Mouse (Mus musculus) limb, embryonic 13.5 days (tissue): ENCODE results near the gene Apoa5. TPM values are rescaled to one million over a fixed set of nuclear protein-coding genes. Genes with fewer than 3 reads are reported as not detected.
A peak's percentile ranks its signal among the peaks of the same experiment; 100 is the strongest.

ENCODE experiments used
- ATAC-seq: fragments of 200-750 bp; cut with Nextera tagmentation; 2 replicates; pipeline ENCODE4 v1.8.0; 2017; ENCODE audit warnings: low read depth, moderate number of reproducible peaks, moderate TSS enrichment; ENCODE audit not compliant: low FRiP score
- H3K27ac ChIP-seq: fragments of 300-500 bp; sonication (generic); 2 replicates; pipeline ENCODE4 v1.5.1; 2015; ENCODE audit warnings: inconsistent platforms, mild to moderate bottlenecking, moderate library complexity
- H3K27me3 ChIP-seq: fragments of 300-500 bp; sonication (generic); 2 replicates; pipeline ENCODE4 v1.6.1; 2015; ENCODE audit warnings: mild to moderate bottlenecking, inconsistent platforms
- H3K36me3 ChIP-seq: fragments of 300-500 bp; sonication (generic); 2 replicates; pipeline ENCODE4 v1.6.1; 2015; ENCODE audit warnings: inconsistent platforms, mild to moderate bottlenecking, moderate library complexity
- H3K4me1 ChIP-seq: fragments of 300-500 bp; sonication (generic); 2 replicates; pipeline ENCODE4 v1.6.1; 2015; ENCODE audit warnings: inconsistent platforms
- H3K4me2 ChIP-seq: fragments of 300-500 bp; sonication (generic); replicated peaks from 2 replicates; pipeline ENCODE4 v1.6.1; 2015; ENCODE audit warnings: inconsistent platforms, mild to moderate bottlenecking, moderate library complexity
- H3K4me3 ChIP-seq: fragments of 300-500 bp; sonication (generic); 2 replicates; pipeline ENCODE4 v1.5.1; 2015; ENCODE audit warnings: moderate library complexity, mild to moderate bottlenecking, inconsistent platforms
- H3K9ac ChIP-seq: fragments of 300-500 bp; sonication (generic); 2 replicates; pipeline ENCODE4 v1.6.1; 2015; ENCODE audit warnings: mild to moderate bottlenecking, inconsistent platforms
- H3K9me3 ChIP-seq: fragments of 300-500 bp; sonication (generic); 2 replicates; pipeline ENCODE4 v1.6.1; 2016; ENCODE audit warnings: inconsistent platforms
- WGBS: fragments of 180-500 bp; shearing (Covaris S2); methylation state at CpG from one replicate; pipeline ENCODE4 v1.1.7; 2015; 5-methylcytosine and 5-hydroxymethylcytosine counted together
- polyA plus RNA-seq: library from polyadenylated mRNA; unstranded; fragments of >200 nt; fragmentation: Nextera tagmentation; extraction: Ambion mirVana; gene quantifications from 2 replicates; pipeline ENCODE4 v1.2.1, GENCODE M21; 2015

Apoa5 gene
- polyA plus RNA-seq, 1 experiment from 2014 or later, result not detected

DNA sequence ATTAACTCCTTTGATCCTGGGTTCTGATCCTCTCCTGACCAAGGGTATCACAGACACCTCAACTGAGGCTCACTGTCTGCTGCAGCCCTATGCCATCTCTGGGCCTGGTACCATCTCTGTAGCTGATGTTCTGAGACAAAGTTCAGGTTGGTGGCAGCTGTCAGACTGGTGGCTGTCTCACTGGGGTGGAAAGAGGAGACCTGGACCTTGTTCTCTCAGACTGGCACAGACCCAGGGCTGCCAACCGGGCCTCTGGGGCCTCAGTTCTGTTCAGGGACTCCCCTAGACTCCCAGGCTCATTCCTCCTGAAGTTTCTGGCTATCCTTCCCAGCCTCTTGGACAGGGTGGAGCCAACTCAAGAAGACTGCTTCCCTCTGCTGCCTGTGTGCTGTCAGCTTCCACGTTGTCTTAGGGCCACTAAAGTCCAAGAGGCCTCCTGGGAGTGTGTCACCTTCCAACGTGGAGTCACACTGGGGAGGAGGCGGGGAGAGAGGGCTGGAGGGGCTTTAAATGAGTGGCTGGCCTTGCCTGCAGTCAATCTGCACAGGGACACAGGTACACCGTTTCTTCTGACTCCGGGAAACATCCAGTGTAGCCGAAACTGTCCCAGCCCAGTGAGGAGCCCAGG, 27.8 kb upstream of the Apoa5 start, which contains the start of gene Apoa4:
Gene Apoa4 (plus strand): TSS at position 171 of the 628 bp plus-strand sequence.
- Histone ChIP-seq H3K36me3 (no peaks in the 10 kb centered on the region), H3K9ac (no peak within 1 kb of the TSS), H3K4me3 (no peak within 1 kb of the TSS), H3K27ac (no peak within 1 kb of the TSS), H3K4me1 (no peaks in the 10 kb centered on the region), H3K9me3 (no peaks in the 10 kb centered on the region), H3K27me3 (no peaks in the 10 kb centered on the region), H3K4me2 (no peak within 1 kb of the TSS)
- 68% methylated on average over 7 of the region's 7 CpGs for WGBS
- no peak for ATAC-seq

DNA sequence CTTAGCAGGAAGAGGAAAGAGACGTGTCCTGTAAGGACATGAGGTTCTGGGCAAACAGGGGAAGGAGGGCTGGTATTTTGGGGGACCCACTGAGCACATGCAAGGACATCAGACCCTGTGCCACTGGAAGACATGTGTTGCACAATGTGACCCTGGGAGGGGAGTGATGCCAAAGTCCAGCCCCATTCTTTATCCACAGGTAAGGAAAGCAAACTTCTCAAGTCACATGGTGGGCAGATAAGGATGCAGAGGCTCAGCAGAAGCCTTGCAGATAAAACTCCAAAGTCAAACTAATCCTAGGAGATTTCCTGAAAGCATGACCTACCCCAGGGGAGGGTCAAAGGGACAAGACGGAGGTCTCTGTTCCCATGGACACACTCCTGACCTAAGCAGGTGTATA, 26.6 kb upstream of the Apoa5 start:
- Histone ChIP-seq H3K4me3 (no peak overlapping the region), H3K4me2 (no peak overlapping the region), H3K9me3 (no peaks in the 10 kb centered on the region), H3K4me1 (no peaks in the 10 kb centered on the region), H3K36me3 (no peaks in the 10 kb centered on the region), H3K27ac (no peak overlapping the region), H3K9ac (no peak overlapping the region), H3K27me3 (no peaks in the 10 kb centered on the region)
- no peak for ATAC-seq
- 77% methylated on average over 2 of the region's 2 CpGs for WGBS

DNA sequence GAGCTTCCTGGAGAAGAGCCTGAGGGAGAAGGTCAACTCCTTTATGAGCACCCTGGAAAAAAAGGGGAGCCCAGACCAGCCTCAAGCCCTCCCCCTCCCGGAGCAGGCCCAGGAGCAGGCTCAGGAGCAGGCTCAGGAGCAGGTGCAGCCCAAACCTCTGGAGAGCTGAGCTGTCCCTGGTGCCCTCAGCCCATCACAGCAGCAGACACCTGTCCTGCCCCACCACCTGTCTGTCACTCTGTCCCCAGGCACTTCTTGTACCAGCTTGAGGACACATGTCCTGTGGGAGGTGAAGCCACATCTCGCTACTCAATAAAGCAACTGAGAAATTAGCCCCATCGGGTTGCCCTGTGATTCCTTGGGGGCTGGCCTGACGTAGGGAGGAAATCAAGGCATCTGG, 25.3 kb upstream of the Apoa5 start:
- no peaks in the 10 kb centered on the region for H3K36me3 ChIP-seq
- 57% methylated on average over 4 of the region's 4 CpGs for WGBS
- no peak overlapping the region for H3K9ac ChIP-seq
- ATAC-seq, result no peak
- H3K27me3 ChIP-seq, result no peaks in the 10 kb centered on the region
- H3K27ac ChIP-seq, result no peak overlapping the region
- no peaks in the 10 kb centered on the region for H3K9me3 ChIP-seq
- no peak overlapping the region for H3K4me3 ChIP-seq
- no peaks in the 10 kb centered on the region for H3K4me1 ChIP-seq
- H3K4me2 ChIP-seq, result no peak overlapping the region

DNA sequence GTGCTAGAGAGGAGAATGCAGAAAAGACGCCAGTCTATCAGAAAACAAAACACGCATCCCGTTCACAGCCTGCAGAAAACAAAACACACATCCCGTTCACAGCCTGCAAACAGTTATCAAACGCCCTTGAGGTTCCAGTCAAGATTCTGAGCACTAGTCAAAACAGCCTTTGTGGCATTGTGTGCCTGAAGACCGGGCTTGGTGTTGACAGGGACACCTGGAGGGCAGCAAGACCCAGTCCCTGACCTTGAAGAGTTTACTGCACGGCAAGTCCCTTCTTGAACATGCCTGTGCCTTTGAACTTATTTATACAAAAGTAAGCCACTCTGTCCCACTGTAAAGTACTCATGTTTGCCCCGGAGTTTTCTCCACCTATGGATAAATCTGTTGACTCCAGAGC, 24.8 kb upstream of the Apoa5 start:
- 53% methylated on average over 8 of the region's 8 CpGs for WGBS
- ATAC-seq, result no peak
- Histone ChIP-seq H3K4me2 (no peak overlapping the region), H3K27me3 (no peaks in the 10 kb centered on the region), H3K4me1 (no peaks in the 10 kb centered on the region), H3K4me3 (no peak overlapping the region), H3K9ac (no peak overlapping the region), H3K9me3 (no peaks in the 10 kb centered on the region), H3K36me3 (no peaks in the 10 kb centered on the region), H3K27ac (no peak overlapping the region)

DNA sequence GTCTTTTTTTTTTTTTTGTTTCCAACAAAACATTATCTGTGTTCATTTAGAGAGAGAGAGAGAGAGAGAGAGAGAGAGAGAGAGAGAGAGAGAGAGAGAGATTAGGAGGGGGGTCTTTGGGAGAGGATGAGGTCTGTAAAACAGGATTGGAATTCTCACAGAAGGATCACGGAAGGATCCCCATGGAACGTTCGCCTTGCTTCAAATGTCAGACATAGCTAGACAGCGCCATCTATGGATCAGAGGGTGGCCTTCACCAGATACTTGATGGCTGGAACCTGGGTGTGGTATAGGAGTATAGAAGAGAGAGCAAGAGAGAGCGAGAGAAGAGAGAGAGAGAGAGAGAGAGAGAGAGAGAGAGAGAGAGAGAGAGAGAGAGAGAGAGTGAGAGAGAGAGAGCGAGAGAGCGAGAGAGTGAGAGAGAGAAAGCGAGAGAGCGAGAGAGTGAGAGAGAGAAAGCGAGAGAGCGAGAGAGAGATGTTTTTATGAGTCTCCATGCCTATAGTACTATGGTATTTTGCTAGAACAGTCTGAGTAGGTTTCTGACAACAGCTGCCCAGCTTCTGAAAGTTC, 21.6 kb upstream of the Apoa5 start:
- Histone ChIP-seq H3K9ac (no peak overlapping the region), H3K9me3 (no peaks in the 10 kb centered on the region), H3K4me3 (no peak overlapping the region), H3K4me2 (peak overlapping the region; percentile 41; the same call in 1 of the 2 replicates), H3K27ac (no peak overlapping the region), H3K27me3 (no peaks in the 10 kb centered on the region), H3K36me3 (no peaks in the 10 kb centered on the region), H3K4me1 (no peaks in the 10 kb centered on the region)
- no peak for ATAC-seq
- WGBS, result 19% methylated on average over 11 of the region's 11 CpGs

DNA sequence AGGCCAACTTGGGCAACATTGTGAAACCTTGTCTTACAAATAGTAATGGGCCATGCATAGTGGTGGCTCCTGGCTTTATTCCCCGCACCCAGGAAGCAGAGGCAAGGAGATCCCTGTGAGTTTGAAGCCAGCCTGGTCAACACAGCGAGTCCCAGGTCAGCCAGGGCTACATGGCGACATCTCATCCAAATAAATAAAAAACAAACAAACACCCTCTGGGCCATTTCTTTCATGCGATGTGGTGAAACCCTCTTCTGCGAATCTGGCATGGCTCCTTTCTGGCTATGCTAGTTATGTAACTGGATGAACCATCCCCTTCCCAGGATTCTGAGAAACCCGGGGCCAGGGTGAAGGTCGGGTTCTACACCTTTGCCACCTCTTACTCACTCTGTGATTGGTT, 12.3 kb upstream of the Apoa5 start:
- no peak for ATAC-seq
- H3K4me3 ChIP-seq, result no peak overlapping the region
- WGBS, result 80% methylated on average over 7 of the region's 7 CpGs

DNA sequence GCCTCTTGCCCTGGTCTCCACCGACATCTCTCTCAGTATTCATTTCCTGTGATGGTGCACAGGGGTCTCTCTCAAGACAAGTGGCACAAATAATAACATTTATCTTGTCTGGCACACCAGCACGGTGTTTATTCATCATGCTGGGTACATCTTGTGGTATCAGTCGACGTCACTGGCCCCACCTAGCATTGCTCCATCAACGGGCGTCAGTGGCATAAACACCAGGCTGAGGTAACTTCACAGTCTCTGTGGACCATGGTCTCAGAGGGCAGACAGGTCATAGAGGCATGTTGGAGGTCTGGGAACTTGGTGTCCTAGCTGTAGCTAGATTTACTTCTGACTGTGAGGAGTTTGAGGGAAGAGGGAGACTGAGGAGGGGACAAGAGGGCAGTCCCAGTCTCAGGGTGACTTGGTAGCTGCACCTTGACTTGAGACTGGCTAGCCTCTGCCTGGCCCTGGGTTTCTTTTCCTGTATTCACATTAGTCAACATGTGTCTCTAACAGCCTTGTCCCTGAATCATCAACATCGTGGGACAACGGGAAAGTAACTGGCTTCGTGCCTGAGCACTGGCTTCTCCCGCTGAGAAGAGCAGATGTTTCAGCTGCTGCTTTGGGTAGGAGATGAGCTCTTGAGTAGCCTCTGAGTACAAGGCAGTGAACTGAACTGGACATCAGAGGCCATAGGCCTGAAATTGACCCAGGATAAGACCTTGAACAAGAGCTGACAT, 11.6 kb upstream of the Apoa5 start:
- ATAC-seq, result no peak
- H3K4me1 ChIP-seq, result no peaks in the 10 kb centered on the region
- H3K27me3 ChIP-seq, result no peaks in the 10 kb centered on the region
- no peak overlapping the region for H3K4me2 ChIP-seq
- no peaks in the 10 kb centered on the region for H3K9me3 ChIP-seq
- WGBS, result 86% methylated on average over 10 of the region's 10 CpGs
- no peak overlapping the region for H3K9ac ChIP-seq
- H3K27ac ChIP-seq, result no peak overlapping the region
- no peaks in the 10 kb centered on the region for H3K36me3 ChIP-seq
- H3K4me3 ChIP-seq, result no peak overlapping the region

More for the DNA sequence above, 12.3 kb upstream of the Apoa5 start:
- no peaks in the 10 kb centered on the region for H3K9me3 ChIP-seq
- H3K4me2 ChIP-seq, result no peak overlapping the region
- H3K36me3 ChIP-seq, result no peaks in the 10 kb centered on the region
- no peak overlapping the region for H3K27ac ChIP-seq
- H3K27me3 ChIP-seq, result no peaks in the 10 kb centered on the region
- H3K4me1 ChIP-seq, result no peaks in the 10 kb centered on the region
- no peak overlapping the region for H3K9ac ChIP-seq

DNA sequence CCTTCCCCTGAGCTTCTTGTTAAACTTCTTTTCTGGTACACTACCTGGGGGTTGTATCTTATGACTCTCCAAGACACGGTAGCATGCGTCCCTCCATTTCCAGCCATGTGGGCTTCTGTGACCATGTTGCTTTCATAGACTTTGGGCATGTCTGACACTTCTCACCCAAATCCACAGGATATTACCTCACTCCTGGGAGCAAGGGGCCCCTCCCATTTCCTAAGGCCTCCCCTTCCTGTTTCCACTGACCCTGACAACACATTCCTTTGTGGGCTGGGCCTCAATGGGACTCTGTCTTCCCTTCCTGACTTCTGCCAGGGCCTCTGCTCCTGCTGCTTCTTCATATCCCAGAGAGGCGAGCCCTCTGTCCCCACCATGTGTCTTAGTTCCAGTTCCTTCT, 10.9 kb upstream of the Apoa5 start:
- Histone ChIP-seq H3K4me3 (no peak overlapping the region), H3K9ac (no peak overlapping the region), H3K4me1 (no peaks in the 10 kb centered on the region), H3K9me3 (no peaks in the 10 kb centered on the region), H3K4me2 (no peak overlapping the region), H3K27me3 (no peaks in the 10 kb centered on the region), H3K36me3 (no peaks in the 10 kb centered on the region), H3K27ac (no peak overlapping the region)
- WGBS, result 87% methylated on average over 3 of the region's 3 CpGs
- ATAC-seq, result no peak

DNA sequence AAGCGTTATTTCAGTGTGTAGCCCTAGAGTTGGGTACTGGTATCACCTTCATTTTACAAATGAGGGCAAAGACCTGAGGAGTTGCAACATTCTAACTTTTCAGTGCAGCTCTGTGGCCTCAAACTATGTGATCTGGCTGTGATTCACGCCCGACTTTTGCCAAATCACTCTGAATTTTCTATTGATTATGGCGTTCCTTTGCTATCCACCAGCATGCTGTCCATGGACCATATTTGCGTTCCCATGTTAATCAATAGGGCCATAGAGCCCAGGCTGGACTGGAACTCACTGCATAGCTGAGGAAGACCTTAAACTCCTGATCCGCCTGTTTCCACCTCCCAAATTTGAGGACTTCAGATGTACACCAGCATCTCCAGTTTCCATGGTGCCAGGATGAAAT, 9.3 kb upstream of the Apoa5 start:
- no peak for ATAC-seq
- Histone ChIP-seq H3K27me3 (no peaks in the 10 kb centered on the region), H3K4me1 (no peaks in the 10 kb centered on the region), H3K4me2 (no peak overlapping the region), H3K9me3 (no peaks in the 10 kb centered on the region), H3K4me3 (no peak overlapping the region), H3K27ac (no peak overlapping the region), H3K36me3 (no peaks in the 10 kb centered on the region), H3K9ac (no peak overlapping the region)
- 85% methylated on average over 6 of the region's 6 CpGs for WGBS

DNA sequence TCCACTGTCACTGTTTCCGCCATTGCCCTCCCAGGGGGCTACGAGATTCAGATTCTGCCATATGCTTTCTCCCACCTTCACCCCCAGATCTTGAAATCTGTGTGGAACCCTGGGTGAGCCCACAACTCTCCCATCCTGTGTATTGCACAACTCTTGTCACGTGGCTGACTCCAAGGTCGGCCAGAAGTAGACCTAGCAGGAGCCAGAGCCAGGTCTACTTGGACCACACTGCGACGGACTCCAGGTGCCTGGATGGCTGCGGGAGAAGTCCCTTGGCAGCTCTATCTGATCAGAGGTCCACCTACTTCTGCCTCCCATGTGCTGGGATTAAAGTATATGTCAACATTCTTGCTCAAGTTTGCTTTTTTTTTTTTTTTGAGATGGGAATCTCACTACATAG, 7.3 kb upstream of the Apoa5 start:
- no peak for ATAC-seq
- H3K9me3 ChIP-seq, result no peaks in the 10 kb centered on the region
- 88% methylated on average over 7 of the region's 7 CpGs for WGBS
- H3K27me3 ChIP-seq, result no peaks in the 10 kb centered on the region
- H3K4me1 ChIP-seq, result no peaks in the 10 kb centered on the region
- H3K36me3 ChIP-seq, result no peaks in the 10 kb centered on the region
- H3K4me3 ChIP-seq, result no peak overlapping the region
- no peak overlapping the region for H3K27ac ChIP-seq
- H3K9ac ChIP-seq, result no peak overlapping the region
- no peak overlapping the region for H3K4me2 ChIP-seq

DNA sequence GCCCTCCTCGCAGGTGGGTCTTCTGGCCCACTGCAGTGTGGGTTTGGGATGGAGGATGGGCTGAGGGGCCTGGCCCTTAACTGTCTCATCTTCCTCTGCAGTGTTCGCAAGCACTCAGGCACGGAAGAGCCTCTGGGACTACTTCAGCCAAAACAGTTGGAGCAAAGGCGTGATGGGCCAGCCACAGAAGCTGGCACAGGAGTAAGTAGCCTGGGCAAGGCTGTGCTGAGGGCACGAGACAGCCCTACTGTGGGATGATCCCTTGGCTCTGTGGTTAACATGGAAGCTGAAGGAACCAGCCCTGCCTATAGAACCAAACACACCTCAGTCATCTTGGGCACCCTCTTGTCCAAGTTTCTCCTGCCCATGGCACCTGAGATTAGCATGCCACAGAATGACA, 692 bp downstream of the Apoa5 start:
- 90% methylated on average over 5 of the region's 5 CpGs for WGBS
- Histone ChIP-seq H3K4me2 (no peak overlapping the region), H3K36me3 (no peaks in the 10 kb centered on the region), H3K27me3 (peaks cover 35% of the 10 kb centered on the region), H3K4me1 (peaks cover 14% of the 10 kb centered on the region), H3K4me3 (no peak overlapping the region), H3K27ac (no peak overlapping the region), H3K9ac (no peak overlapping the region), H3K9me3 (no peaks in the 10 kb centered on the region)
- ATAC-seq, result no peak

DNA sequence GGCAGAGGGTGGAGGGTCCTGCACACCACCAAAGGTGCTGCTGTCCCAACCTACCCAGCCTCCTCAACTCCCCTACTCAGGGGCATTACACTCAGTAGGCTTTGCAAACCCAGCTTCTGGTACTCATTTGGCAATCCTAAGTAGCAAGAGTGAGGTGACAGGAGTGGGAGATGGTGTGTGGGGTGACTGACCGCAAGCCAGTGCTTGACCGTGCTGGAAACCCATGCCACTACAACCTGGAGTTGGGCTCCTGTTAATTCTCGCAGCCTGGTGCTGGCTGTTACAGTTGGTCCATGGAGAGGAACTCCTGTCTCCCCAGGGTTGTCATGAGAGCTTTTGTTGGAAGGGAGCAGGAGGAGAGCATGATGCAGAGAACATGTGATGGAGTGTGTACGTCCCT, 2.3 kb downstream of the Apoa5 start:
- 92% methylated on average over 4 of the region's 4 CpGs for WGBS
- H3K36me3 ChIP-seq, result peaks cover 15% of the 10 kb centered on the region
- H3K27me3 ChIP-seq, result peaks cover 35% of the 10 kb centered on the region
- ATAC-seq, result no peak
- H3K9me3 ChIP-seq, result no peaks in the 10 kb centered on the region
- H3K4me1 ChIP-seq, result peaks cover 20% of the 10 kb centered on the region
- H3K4me3 ChIP-seq, result no peak overlapping the region
- no peak overlapping the region for H3K4me2 ChIP-seq
- H3K9ac ChIP-seq, result no peak overlapping the region
- H3K27ac ChIP-seq, result no peak overlapping the region
